Mouse (Mus musculus) cerebellum, adult 2 months (tissue): ENCODE measurements at regions not wholly inside any gene's neighbourhood (a gene's known extent, or its start where the extent isn't known, plus 50 kb on each side); places are given as distances from the start of the nearest gene placed in this dataset.

Source experiments
- CTCF ChIP-seq: fragments of 200-500 bp; IDR thresholded peaks from 2 replicates; pipeline ENCODE4 v1.5.1; 2011; ENCODE audit warnings: low read depth, mild to moderate bottlenecking, control low read depth, low read length, moderate library complexity, borderline replicate concordance; ENCODE audit not compliant: insufficient read depth
- POLR2A ChIP-seq: fragments of 200-500 bp; IDR thresholded peaks from 2 replicates; pipeline ENCODE4 v1.6.1; 2011; ENCODE audit warnings: low read length, control low read depth, borderline replicate concordance; ENCODE audit not compliant: insufficient read depth

GRCm38 (mm10) chr13:101506696-101507095, 261.3 kb downstream of the Pik3r1 start:
- TF ChIP-seq POLR2A (no peak), CTCF (no peak)
